Mouse (Mus musculus): ENCODE data around the gene Mief1.

The Mief1 gene

DNA sequence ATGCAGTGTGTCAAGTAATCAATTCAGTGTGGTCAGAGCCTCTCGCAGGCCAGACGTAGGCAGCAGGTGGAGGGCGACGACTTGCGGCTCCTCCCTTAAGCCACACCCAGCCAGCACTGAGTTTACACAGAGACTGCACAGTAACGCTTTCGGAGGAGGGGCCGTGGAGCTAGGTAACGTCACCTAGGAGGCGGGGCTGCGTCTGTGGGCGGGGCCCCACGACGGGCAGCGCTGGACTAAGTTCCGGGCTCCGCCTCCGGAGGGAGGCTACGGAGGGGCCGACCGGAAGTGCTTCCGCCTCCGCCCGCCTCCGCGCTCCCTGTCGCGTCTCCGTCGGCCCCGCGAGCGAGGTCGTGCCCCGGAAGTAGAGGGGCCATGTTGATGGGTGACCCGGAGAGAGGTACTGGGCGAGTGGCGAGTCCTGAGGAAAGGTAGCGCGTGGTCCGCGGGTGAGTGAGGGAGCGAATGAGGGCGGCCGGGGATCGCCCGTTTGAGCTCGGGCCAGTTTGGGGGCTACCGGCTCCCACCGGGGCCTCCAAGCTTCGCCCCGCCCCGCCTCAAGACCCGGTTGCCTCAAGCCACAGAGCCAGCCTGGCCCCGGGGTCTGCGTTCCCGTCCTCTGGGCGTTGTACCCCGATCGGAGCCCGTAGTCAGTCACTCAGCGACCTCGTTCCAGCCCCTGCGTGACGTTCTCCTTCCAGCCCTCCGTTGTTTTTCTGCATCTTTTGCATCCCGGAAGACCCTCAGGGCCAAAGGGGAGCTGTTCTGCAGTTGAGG is at the start of gene Mief1:
Mief1 (plus strand) TSS at position 286 of the 777 bp plus-strand sequence.
- in situ Hi-C loops (cut with MseI, MboI): no loop called here

DNA sequence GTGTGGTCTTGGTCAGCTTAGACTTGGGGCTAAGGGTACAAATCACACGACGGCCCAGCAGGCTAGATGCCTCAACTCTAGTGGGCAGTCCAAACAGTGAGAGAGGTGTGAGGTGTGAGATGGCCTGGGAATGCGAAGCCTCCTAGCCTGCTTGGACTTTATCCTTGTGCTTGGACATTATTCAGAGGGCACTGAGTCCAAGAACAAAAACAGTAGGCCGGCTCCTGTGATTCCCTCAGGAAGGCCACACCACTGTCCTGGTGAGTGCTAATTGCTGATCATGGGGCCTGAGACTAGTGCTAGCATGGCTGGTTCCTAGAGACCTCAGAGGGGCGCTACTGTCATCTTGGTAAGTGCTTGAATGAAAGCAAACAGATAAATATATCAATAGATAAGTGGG is 44.9 kb upstream of the Mief1 start:
- in situ Hi-C loops (cut with MseI, MboI): no loop called here

DNA sequence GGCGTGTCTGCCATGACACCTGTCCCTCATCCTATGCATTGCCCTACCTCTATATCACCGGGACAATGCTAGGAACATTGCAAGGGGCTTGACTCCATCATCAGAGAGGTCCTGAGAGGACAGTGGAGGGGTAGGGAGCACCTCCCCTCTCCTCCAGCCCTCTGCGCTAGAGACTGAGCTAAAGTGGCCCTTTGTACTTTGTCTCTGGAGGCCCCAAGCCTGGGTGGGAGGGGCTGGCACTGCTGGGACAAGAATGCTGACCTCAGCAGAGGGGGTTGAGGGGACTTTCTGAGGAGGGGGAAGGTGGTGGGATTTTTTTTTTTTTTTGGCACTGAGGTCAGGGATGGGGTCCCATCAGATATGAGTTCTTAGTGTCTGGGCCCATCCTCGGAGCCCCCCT is 43.7 kb upstream of the Mief1 start:
- in situ Hi-C loops (cut with MseI, MboI): no loop called here

DNA sequence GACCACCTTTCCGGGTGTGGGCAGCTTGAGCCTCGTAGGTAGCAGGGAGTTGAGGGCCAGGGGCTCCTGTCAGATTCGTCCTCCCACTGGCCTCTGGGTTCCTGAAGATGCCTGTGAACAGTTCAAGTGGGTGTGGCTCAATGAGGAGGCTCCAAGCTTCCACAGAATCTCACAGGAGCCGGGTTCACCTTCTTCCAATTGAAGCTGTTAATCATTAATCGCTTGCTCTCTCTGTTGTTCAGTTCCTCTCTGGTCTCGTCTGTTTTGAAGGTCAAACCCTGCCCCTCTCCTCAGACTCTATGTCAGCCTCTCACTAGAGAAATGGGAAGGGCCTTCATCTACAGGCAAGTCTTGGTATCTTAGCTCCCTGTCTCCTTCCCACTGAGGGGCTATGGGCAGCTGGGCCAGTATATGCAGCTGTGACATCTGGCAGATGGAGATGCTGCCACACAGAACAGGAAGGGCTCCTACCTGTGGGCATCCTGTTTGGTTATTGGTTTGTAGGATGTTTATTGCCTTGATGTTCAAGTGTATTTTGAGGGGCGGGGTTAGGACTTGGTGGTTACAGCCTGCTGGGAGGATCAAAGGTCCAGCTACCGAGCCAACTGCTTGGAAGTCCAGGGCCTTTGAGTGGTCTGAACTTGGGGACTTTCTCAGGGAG is 42.1 kb upstream of the Mief1 start:
- in situ Hi-C loops (cut with MseI, MboI): no loop called here

DNA sequence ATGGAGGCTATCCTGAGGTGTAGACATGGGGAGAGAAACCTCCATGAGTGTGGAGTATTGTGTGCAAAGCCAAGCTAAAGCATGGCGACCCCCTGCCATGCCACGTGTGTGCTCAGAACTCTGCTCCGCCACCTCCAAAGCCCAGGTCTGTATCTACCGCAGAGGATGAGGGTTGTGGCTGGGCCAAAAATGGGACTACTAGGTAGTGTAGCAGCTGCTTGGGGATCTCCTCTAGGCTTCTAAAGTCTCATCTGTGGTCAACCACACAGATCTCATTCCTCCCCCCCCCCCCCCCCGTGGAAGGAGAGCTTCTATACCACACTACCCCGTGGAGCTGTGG is 41.6 kb upstream of the Mief1 start:
- in situ Hi-C loops (cut with MseI, MboI): no loop called here

DNA sequence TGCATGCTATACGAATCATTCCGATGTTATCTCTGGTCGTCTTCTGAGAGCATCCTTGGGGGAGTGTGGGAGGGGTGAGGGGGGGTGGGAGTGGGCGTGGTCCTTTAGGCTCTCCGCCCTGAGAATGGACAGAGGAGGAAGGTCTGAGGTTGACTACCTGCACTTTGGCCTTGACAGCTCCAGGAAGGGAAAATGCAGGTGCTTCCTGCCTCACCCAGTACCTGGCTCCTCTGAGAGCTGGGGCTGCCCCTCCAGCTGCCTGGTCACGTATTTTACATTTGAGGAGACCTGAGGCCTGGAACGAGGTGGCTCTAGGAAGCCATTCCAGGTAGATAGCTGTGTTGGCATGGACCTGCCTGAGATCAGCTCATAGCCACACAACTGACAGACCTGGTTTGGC is 41.0 kb upstream of the Mief1 start:
- in situ Hi-C loops (cut with MseI, MboI): no loop called here

DNA sequence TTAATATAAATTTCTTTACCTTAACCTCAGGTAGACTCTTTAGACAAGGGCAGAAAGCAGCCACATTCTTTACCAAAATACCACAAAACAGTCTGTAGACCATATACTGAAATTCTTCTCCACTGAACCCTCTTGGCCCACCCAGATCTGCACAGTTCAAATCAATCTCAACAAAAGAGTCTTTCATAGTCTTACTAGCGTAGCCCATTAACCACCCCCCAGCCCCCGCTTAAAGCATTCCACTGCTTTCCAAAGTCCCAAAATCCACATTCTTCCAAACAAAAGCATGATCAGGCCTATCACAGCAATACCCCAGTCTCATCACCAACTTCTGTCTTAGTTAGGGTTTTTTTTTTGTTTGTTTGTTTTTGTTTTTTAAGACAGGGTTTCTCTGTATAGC is 34.3 kb upstream of the Mief1 start:
- in situ Hi-C loops (cut with MseI, MboI): no loop called here

DNA sequence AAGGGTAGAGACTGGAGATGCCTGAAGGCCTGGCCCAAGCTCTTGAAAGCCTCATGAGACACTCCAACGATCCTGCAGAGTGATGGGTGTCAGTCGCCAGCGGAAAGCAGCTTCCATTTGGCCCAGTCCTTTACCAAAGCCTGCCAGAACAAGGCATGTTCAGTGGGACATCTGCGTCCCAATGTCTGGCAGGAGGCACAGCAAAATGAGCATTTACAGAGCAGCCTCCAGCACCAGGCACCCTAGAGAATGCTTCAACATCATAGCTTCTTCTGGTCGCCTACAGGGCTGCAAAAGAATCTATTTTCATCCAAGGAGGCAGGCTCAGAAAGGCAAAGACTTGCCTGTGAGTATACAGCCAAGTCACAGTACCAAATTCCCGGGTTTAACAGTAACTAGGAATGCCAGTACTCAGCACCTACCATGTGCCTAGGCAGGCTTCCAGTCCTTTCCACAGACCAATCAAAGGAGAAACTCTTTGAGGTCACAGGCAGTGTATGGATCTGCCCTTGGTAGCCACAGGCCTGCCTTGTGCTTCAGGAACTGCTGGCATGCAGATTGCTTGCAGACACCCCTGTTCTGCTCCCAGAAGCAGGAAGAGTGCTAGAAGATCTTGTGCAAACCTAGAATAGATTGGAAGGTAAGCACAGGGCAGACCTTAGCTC is 31.6 kb upstream of the Mief1 start:
- in situ Hi-C loops (cut with MseI, MboI): no loop called here

DNA sequence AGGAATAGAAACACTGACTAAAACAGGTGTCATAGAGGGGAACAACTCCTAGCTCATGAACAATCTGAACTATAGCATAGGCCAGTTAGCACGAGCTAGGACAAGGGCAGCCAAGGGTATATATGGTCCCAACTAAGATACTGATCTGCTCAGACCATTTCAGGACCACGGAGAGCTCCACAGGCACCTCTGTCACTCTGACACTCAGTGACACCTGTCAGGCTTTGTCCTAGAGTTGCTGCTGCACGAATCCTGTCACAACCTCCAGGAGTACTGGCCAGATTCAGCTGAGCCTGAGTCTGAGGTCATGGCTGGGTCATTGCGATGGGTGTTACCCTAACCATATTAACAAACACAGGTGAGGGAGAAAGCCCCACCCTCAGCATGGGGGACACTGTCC is 30.4 kb upstream of the Mief1 start:
- in situ Hi-C loops (cut with MseI, MboI): no loop called here

DNA sequence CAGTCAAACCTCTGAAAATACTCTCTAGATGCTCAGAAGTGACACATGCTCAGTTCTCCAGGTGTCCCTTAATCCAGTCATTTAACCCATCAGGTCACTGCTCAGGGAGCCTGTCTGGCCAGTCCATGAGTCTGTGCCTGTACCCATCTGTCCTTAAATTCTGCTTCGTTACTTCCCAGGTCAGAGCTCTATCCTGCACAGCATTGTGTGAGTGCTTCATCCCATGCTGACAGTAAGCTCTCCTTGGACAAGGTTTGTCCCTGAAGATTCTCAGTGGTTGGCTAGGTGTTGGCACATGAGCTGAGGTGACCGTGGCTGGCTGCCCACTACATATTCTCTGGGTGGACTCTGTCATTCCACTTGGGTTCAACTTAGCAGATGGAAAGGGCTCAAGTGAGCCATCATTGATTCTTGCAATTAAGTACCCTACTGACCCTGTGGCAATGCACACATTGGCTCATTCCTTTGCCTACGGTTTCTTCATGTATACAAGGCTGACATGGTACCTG is 27.7 kb upstream of the Mief1 start:
- in situ Hi-C loops (cut with MseI, MboI): no loop called here

DNA sequence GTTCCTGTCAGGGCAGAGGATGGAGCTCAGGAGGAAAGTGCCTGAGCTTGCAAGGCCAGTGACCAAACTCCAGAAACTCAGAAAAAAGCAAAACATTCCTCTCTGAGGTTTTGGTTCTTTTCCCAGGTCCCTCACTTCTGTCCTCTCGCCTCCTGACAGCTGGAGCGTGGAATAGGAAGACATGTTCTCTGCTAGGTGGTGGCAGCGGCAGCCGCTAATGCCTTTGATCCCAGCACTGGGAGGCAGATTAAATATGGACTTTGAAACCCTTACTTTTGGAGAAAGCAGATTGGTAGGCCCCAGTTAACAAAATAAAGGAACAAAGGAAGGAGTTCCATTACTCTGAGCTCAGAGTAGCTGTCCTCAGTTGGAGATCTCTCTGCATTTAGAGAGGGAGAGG is 25.4 kb upstream of the Mief1 start:
- in situ Hi-C loops (cut with MseI, MboI): no loop called here

DNA sequence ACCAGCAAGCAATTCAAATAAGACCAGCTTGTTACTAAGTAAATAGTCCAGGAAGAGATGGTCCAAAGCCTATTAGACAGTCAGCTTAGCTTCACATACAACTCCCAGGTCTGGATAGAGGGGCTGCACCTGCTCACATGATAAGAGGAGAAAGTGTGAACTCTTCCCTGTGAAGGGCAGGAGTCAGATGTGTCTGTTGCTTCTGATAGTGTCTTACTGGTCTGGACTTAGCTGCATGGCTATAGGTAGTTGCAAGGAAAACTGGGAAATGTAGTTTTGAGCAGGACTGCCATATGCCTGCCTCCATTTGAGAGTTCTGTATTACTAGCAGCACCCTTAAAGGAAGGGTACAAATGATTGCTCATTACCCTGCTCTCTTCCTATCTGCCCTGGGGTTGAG is 20.1 kb upstream of the Mief1 start:
- in situ Hi-C loops (cut with MseI, MboI): no loop called here

DNA sequence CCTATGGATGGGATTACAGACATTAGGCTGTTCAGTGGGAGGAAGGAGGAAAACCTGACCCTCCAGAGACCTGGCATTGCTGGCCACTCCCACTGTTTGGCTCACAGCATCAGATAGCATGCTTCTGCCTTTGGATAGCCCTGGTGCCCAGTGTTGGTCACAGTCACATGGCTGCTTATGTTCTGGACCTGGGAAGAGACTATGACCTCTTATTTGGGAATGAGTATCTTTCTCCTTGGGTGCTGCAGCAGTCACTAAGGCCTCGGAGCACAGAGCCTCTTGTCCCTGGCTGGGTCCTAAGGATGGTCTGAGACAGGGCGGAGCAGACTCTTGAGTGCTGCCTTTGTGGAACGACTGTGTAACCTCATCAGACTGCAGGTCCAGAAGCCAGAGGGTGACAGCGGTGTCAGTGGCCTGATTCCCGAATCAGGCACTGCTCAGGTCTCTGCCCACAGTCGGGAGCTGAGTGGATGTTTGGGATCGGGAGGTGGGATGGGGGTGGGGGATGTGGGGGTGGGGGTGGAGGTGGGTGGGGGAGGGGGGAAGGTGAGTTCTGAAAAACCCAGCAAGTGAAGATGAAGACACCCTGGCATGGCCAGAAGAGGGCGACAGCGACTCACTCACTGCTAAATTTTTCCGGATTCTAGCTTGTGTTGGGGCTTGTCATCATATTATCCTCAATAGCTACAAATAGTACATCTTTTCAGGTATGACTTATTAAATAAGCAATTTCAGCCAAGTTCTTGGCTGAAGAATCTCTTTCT is 17.9 kb upstream of the Mief1 start:
- in situ Hi-C loops (cut with MseI, MboI): no loop called here

DNA sequence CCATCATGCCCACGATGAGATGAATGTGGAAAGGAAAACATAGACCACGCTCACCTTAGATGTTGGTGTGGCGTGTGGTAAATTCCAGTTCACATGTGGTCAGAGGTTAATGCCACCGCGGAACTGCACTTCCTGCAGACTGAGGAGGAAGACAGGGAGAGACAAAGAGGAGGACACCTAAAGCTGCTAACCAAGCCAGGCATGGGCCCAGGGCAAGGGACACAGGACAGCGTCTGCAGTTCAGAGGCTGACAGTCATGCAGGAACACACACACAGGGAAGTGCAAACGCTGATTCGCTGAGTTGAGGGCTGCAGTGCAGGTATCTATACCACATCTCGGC is 17.4 kb upstream of the Mief1 start:
- in situ Hi-C loops (cut with MseI, MboI): no loop called here

DNA sequence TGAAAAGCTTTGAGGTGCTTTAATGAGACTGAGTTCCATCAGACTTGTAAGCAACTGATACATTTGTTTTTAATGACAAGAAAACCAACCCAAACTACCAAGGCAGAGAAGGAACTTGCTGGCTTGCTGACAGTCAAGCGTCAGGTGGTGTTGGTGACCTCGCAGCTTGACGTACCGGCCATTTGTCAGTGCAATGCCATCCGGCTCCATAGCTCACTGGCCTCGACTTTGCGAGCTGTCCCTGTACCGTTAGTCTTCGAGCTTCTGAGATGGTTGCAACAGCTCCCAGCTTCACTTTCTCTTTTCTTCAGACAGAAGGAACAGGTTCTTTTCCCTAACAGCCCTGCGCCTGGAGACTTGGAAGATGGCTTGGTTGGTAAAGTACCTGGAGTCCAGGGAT is 16.3 kb upstream of the Mief1 start:
- in situ Hi-C loops (cut with MseI, MboI): no loop called here

DNA sequence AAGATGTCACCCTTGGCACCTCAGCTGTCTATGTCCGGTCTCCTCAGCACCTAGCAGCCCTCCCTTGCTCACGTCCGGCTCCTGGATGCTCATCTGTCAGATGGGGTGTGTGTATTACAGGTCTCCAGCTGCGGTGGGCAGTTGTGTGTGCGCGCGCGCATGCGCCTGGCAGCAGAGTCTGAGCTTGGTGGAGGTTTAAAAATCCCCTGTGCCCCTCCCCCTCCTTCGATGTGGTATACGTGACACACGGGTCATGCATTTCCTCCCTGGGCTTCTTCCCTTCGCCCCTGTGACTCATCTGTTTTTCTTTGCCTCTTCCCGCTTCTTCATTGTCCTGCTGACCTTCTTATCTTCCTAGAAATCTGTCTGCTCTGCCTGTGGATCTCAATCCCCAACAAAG is 14.6 kb upstream of the Mief1 start:
- in situ Hi-C loops (cut with MseI, MboI): no loop called here

DNA sequence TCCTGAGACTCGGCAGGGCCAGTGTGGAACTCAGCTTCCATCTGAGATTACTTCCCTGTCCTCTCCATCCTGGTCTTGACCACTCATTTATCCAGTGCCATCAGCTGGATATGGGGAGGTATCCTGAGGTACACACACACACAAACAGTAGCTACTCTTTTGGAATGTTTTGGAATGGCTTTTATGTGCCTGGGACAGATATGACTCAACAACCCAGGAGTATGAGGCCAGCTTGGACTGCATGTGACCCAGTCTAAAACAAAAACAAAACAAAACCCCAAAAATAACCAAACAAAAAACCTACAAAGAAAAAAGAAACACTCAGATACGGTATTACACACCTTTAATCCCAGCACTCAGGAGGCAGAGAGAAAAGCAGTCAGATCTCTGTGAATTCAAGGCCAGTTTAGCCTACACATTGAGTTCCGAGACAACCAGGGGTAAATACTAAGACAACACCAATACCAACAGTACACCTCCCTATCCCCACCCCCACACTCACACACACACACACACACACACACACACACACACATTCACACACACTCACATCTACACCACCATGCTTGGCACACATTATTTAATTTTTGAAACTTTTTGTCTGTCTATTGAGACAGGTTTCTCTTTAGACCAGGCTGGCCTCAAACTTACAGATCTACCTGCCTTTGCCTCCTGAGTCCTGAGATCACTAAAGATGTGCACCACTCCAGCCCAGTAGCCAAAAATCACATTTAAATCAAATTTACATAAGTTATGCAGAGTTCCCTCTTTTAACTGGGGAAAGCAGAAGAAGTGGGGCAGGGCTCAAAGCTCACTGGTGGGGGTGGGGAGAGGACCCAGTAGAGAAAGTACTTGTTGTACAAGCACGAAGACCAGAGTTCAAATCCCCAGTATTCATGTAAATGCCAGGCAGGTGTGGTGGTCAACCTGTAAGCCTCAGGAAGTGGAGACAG is 13.8 kb upstream of the Mief1 start:
- in situ Hi-C loops (cut with MseI, MboI): no loop called here

DNA sequence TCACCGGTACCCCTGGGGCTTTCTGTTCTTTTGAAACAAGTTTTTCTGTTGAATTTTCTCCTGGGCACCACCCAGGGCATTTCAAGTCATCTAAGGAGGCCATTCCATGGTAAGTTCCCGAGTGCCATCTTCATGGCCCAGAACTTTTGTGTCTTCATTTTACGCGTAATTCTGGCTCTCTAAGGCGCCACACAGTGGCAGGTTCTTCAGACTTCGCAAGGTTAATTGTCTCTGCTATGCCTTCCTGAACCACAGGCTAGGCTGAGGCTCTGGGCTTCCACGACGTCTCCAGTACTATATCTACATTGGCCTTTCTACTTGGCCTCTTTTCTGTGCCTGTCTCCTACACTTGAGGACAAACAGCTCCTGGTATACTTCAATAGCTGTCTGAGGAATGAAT is 12.8 kb upstream of the Mief1 start:
- in situ Hi-C loops (cut with MseI, MboI): no loop called here

DNA sequence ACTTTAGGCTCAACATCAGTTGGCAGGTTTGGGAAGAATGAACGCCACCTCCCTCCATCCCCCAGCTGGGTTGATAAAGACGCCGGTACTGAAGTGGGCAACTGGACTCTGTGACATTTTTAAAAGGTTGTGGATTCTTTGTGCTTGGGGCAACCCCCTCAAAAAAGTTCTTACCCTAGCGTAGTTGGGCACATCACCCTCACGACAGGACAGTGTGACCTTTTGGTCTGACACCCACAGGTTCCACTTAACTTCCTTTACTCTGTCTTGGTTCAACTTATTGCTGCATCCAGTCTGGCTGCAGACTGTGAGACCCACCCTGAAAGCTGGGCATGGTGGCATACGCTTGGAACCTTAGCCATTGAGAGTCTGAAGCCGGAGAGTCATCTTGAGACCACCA is 10.1 kb upstream of the Mief1 start:
- in situ Hi-C loops (cut with MseI, MboI): no loop called here

DNA sequence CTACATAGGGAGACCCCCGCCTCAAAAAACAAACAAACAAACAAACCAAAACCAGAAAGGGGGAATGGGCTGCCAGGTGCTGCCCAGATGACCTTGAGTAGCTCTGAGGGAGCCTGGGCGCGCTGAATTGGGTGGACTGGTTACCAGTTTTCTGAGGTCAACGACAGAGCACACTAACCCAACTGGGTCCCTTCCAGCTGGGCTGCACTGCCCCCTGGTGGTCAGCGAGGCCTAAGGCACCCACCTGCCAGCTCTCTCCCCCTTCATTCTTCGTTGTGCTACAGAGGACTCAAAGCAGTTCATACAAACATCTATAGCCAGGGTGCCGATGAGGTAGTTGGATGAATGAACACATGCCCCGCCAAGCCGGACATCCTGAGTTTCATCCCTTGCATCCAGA is 8.6 kb upstream of the Mief1 start:
- in situ Hi-C loops (cut with MseI, MboI): no loop called here

DNA sequence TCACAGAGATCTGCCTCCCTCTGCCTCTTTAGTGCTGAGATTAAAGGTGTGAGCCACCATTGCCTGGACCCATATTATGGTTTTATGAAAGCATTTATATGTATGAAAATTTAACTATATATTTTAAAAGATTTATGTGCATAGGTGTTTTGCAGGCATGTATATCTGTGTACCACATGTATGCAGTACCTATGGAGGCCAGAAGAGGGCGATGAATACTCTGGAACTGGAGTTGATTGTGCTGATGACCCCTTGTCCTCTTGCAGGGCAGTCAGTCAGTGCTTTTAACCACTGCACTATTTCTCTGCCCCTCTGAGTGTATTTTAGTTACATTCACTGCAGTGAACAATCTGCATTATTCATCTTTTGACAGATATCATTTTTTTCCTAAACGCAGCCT is 8.0 kb upstream of the Mief1 start:
- in situ Hi-C loops (cut with MseI, MboI): no loop called here

Data from mouse trophoblast stem cell (cell line).